Mouse (Mus musculus) kidney, embryonic 15.5 days (tissue): ENCODE data around the gene Gpn2. TPM values are rescaled to one million over a fixed set of nuclear protein-coding genes. Genes with fewer than 3 reads are reported as not detected.

Source experiments
- ATAC-seq: fragments of 200-750 bp; cut with Nextera tagmentation; replicated peaks from 2 replicates; pipeline ENCODE4 v1.8.0; 2017; ENCODE audit warnings: moderate TSS enrichment; ENCODE audit not compliant: low FRiP score
- H3K27ac ChIP-seq: fragments of 300-500 bp; sonication (generic); 2 replicates; pipeline ENCODE4 v1.5.1; 2015; ENCODE audit warnings: mild to moderate bottlenecking, inconsistent platforms
- H3K27me3 ChIP-seq: fragments of 300-500 bp; sonication (generic); 2 replicates; pipeline ENCODE4 v1.6.1; 2015; ENCODE audit warnings: inconsistent platforms
- H3K36me3 ChIP-seq: fragments of 300-500 bp; sonication (generic); 2 replicates; pipeline ENCODE4 v1.6.1; 2015; ENCODE audit warnings: inconsistent platforms
- H3K4me1 ChIP-seq: fragments of 300-500 bp; sonication (generic); 2 replicates; pipeline ENCODE4 v1.6.1; 2015; ENCODE audit warnings: inconsistent platforms
- H3K4me2 ChIP-seq: fragments of 300-500 bp; sonication (generic); 2 replicates; pipeline ENCODE4 v1.6.1; 2015; ENCODE audit warnings: moderate library complexity, mild to moderate bottlenecking, inconsistent platforms
- H3K4me3 ChIP-seq: fragments of 300-500 bp; sonication (generic); replicated peaks from 2 replicates; pipeline ENCODE4 v1.5.1; 2015; ENCODE audit warnings: mild to moderate bottlenecking, inconsistent platforms
- H3K9ac ChIP-seq: fragments of 300-500 bp; sonication (generic); 2 replicates; pipeline ENCODE4 v1.6.1; 2015; ENCODE audit warnings: mild to moderate bottlenecking, inconsistent platforms
- H3K9me3 ChIP-seq: fragments of 300-500 bp; sonication (generic); replicated peaks from 2 replicates; pipeline ENCODE4 v1.6.1; 2016; ENCODE audit warnings: inconsistent platforms
- WGBS: fragments of 180-500 bp; shearing (Covaris S2); methylation state at CpG from one replicate; pipeline ENCODE4 v1.1.7; 2015; ENCODE audit warnings: mixed read lengths; 5-methylcytosine and 5-hydroxymethylcytosine counted together
- polyA plus RNA-seq: library from polyadenylated mRNA; unstranded; fragments of >200 nt; fragmentation: Nextera tagmentation; extraction: Ambion mirVana; gene quantifications from 2 replicates; pipeline ENCODE4 v1.2.1, GENCODE M21; 2015

Gpn2 gene
- polyA plus RNA-seq, 1 experiment from 2014 or later, result 20.3 TPM

- Histone ChIP-seq H3K36me3 (peaks cover 10% of the 10 kb centered on the region), H3K9me3 (no peaks in the 10 kb centered on the region), H3K27me3 (peaks cover 41% of the 10 kb centered on the region), H3K4me1 (peaks cover 33% of the 10 kb centered on the region), H3K4me2 (peak overlapping the region; percentile 94), H3K4me3 (peak overlapping the region; percentile 59), H3K9ac (peak overlapping the region; percentile 51), H3K27ac (peak overlapping the region; percentile 75; the same call in 1 of the 2 replicates)
- 14% methylated on average over 7 of the region's 7 CpGs for WGBS
- ATAC-seq, result no peak
These were observed 15.0 kb downstream of the Gpn2 start for GRCm38 (mm10) chr4:133599116-133599515.

DNA sequence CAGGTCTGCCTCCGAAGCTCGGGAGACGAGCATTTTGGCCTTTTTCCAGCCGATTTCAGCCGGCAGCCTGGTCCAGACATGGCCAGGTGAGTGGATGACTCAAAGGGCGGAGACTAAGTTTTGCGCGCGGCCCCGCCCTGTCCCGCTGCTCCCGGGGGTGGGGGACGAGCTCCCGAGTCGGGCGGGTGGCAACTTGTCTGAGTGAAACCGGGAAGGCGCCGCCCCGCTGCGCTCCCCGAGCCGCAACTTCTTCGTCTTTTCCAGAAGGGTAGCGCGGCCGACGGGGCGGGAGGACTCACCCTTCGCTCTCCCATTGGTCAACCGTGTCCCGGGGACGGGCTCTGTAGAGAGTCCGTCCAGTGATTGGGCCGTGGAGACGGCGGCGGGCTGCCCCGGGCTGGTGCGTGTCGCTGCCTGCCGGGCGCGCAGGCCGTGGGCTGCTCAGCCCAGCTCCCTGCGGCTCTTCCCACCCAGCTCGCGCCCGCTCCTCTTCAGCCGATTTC, 15.5 kb downstream of the Gpn2 start:
- Histone ChIP-seq H3K4me1 (peaks cover 33% of the 10 kb centered on the region), H3K4me3 (peak overlapping the region; percentile 59), H3K4me2 (peak overlapping the region; percentile 94), H3K36me3 (peaks cover 13% of the 10 kb centered on the region), H3K27ac (peak overlapping the region; percentile 75; the same call in 1 of the 2 replicates), H3K9ac (peak overlapping the region; percentile 51), H3K9me3 (no peaks in the 10 kb centered on the region), H3K27me3 (peaks cover 41% of the 10 kb centered on the region)
- peak; percentile 95 for ATAC-seq
- WGBS, result under 1% methylated on average over 50 of the region's 50 CpGs

DNA sequence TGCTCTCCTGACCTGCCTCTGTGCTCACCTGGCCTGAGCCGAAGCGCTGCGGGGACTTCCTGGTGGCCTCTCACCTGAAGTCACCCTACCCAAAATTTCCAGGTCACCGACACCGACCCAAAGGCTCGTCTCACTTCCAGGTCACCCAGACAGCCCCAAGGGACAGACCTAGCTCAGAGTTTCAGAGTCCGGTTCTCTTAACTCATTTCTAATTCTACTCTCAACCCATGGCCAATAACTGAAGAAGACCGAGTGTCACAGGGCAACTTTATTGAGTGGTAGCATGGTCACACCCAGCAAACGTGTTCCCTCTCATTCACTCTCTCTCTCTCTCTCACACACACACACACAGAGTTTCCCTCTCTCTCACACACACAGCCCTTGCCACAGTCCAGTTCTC, 16.1 kb downstream of the Gpn2 start:
- H3K4me1 ChIP-seq, result peaks cover 34% of the 10 kb centered on the region
- peak overlapping the region; percentile 51 for H3K9ac ChIP-seq
- ATAC-seq, result no peak
- H3K4me2 ChIP-seq, result peak overlapping the region; percentile 94
- H3K27me3 ChIP-seq, result peaks cover 41% of the 10 kb centered on the region
- peaks cover 20% of the 10 kb centered on the region for H3K36me3 ChIP-seq
- H3K9me3 ChIP-seq, result no peaks in the 10 kb centered on the region
- H3K27ac ChIP-seq, result peak overlapping the region; percentile 15; the same call in 1 of the 2 replicates
- 11% methylated on average over 9 of the region's 9 CpGs for WGBS
- peak overlapping the region; percentile 59 for H3K4me3 ChIP-seq

DNA sequence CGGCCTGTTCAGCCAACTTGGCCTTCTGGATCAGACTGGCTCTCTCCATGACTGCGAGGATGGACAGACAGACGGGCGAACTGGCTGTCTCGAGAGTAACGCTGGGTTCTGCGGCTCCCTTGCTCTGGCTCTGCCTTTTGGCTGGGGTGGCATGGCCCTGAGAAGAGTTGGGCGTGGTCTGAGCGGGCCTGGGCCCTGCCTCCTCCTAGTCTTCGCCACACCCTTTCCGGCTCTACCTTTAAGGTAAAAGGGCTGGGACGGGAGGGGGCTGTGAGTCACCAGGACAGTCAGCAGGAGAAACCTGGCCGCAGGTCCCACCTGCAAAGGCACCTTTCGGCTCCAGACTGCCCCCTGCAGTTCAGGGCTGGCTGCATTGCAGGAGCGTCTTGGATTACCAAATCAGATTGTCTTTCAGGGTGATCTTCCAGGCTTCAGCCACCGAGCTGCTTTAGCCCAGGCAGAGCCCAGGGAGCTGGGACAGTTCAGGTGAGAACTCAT, 17.6 kb downstream of the Gpn2 start, which contains the start of gene Sfn:
TSS of gene Sfn (minus strand) at position 448 of the 498 bp plus-strand sequence.
- H3K27me3 ChIP-seq, result peaks cover 41% of the 10 kb centered on the region
- H3K9ac ChIP-seq, result 0 out of 2 replicates have a peak within 1 kb of the TSS, but pooled peaks have one; percentile 24
- ATAC-seq, result peak; percentile 46
- H3K4me2 ChIP-seq, result peak within 1 kb of the TSS; percentile 94
- no peaks in the 10 kb centered on the region for H3K9me3 ChIP-seq
- no peak within 1 kb of the TSS for H3K27ac ChIP-seq
- WGBS, result 3% methylated on average over 16 of the region's 16 CpGs
- H3K4me3 ChIP-seq, result peak within 1 kb of the TSS; percentile 33
- peaks cover 43% of the 10 kb centered on the region for H3K4me1 ChIP-seq
- peaks cover 34% of the 10 kb centered on the region for H3K36me3 ChIP-seq

DNA sequence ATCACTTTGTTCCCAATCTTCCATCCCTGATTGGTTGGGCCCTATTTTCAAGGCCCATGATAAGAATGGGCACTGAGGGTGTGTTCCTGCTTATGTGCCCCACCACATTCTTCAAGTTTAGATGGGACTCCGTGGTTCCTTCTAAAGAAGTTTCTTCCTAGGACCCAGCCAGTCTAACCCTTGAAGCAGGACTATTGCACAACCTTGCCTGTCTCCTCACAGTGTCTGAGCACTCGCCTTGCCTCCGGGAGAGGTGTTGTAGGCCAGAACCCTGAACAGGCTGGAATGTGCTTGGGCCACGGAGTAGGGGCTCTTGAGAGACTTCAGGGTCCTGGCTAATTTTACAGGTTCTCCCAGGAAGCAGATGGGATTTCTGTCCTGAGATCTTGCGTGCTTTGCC, 18.9 kb downstream of the Gpn2 start:
- no peak overlapping the region for H3K27ac ChIP-seq
- H3K9ac ChIP-seq, result no peak overlapping the region
- peaks cover 41% of the 10 kb centered on the region for H3K27me3 ChIP-seq
- H3K9me3 ChIP-seq, result no peaks in the 10 kb centered on the region
- H3K4me2 ChIP-seq, result no peak overlapping the region
- no peak overlapping the region for H3K4me3 ChIP-seq
- no peak for ATAC-seq
- WGBS, result 89% methylated on average over 5 of the region's 5 CpGs
- H3K36me3 ChIP-seq, result peaks cover 47% of the 10 kb centered on the region
- H3K4me1 ChIP-seq, result peaks cover 43% of the 10 kb centered on the region

- Histone ChIP-seq H3K9ac (no peak overlapping the region), H3K27me3 (peaks cover 34% of the 10 kb centered on the region), H3K4me2 (no peak overlapping the region), H3K27ac (no peak overlapping the region), H3K36me3 (peaks cover 58% of the 10 kb centered on the region), H3K9me3 (no peaks in the 10 kb centered on the region), H3K4me3 (no peak overlapping the region), H3K4me1 (peaks cover 32% of the 10 kb centered on the region)
- WGBS, result 86% methylated on average over 7 of the region's 7 CpGs
- no peak for ATAC-seq
These were observed 20.0 kb downstream of the Gpn2 start for GRCm38 (mm10) chr4:133604175-133604574.

GRCm38 (mm10) chr4:133604856-133605255, 20.7 kb downstream of the Gpn2 start:
- no peak for ATAC-seq
- H3K9ac ChIP-seq, result no peak overlapping the region
- WGBS, result 61% methylated on average over 6 of the region's 6 CpGs
- peaks cover 59% of the 10 kb centered on the region for H3K36me3 ChIP-seq
- no peak overlapping the region for H3K4me3 ChIP-seq
- H3K9me3 ChIP-seq, result no peaks in the 10 kb centered on the region
- 0 out of 2 replicates have a peak overlapping the region, but pooled peaks have one; percentile 54 for H3K27ac ChIP-seq
- peaks cover 33% of the 10 kb centered on the region for H3K27me3 ChIP-seq
- peaks cover 25% of the 10 kb centered on the region for H3K4me1 ChIP-seq
- no peak overlapping the region for H3K4me2 ChIP-seq

DNA sequence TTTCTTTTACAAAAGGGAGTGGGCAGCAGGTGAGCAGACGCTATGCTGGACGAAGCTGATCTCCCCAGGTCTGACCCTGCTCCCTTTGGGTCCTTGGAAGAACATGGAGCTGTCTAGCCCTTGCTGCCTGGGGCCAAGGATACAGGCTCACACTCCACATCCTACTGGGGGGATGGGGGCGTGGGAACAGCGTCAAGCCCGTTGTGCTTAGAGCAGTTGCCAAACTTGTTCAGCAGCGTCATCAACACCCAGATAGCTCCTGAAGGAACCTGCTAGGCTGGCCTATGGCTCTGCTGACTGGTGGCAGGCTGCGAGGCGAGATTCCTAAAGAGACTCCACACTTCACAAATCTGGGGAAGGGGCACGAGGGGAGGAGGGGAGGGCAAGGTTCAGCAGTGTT, 21.2 kb downstream of the Gpn2 start:
- Histone ChIP-seq H3K27me3 (peaks cover 28% of the 10 kb centered on the region), H3K4me1 (peaks cover 20% of the 10 kb centered on the region), H3K4me2 (no peak overlapping the region), H3K9ac (no peak overlapping the region), H3K9me3 (no peaks in the 10 kb centered on the region), H3K4me3 (no peak overlapping the region), H3K27ac (peak overlapping the region; percentile 54), H3K36me3 (peaks cover 64% of the 10 kb centered on the region)
- WGBS, result 59% methylated on average over 9 of the region's 9 CpGs
- no peak for ATAC-seq

DNA sequence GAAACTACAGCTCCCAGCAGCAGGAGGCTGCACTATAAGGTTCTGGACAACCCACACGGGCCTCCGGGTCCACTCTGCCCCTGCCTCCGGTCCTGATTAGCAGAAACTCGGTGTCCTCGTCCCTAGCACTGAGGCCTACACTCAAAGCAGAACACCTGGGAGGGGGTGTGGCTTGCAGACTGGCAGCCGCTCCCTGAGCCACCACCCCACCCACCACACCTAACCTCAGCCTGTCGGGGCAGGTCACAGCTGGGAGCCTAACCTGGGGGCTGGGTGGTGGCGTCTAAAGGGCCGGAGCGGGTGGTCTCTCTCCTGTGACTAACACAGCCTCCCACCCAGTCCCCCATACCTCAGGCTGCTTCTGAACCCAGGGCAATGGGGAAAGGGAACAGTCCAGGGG, 23.1 kb downstream of the Gpn2 start:
- Histone ChIP-seq H3K27ac (no peak overlapping the region), H3K9me3 (peaks cover 4% of the 10 kb centered on the region; the same call in 1 of the 2 replicates), H3K9ac (no peak overlapping the region), H3K4me1 (peaks cover 9% of the 10 kb centered on the region; the same call in 1 of the 2 replicates), H3K4me3 (no peak overlapping the region), H3K27me3 (peaks cover 12% of the 10 kb centered on the region), H3K4me2 (no peak overlapping the region), H3K36me3 (peaks cover 81% of the 10 kb centered on the region)
- no peak for ATAC-seq
- WGBS, result 84% methylated on average over 10 of the region's 10 CpGs

- Histone ChIP-seq H3K4me1 (peaks cover 9% of the 10 kb centered on the region; the same call in 1 of the 2 replicates), H3K9me3 (peaks cover 4% of the 10 kb centered on the region; the same call in 1 of the 2 replicates), H3K36me3 (peaks cover 89% of the 10 kb centered on the region), H3K27me3 (no peaks in the 10 kb centered on the region), H3K4me3 (no peak overlapping the region), H3K4me2 (no peak overlapping the region), H3K27ac (no peak overlapping the region), H3K9ac (no peak overlapping the region)
- ATAC-seq, result peak; percentile 46; the same call in 1 of the 2 replicates
- 21% methylated on average over 6 of the region's 6 CpGs for WGBS
These were observed 25.6 kb downstream of the Gpn2 start for GRCm38 (mm10) chr4:133609719-133610118.

- Histone ChIP-seq H3K36me3 (peaks cover 82% of the 10 kb centered on the region), H3K4me2 (no peak overlapping the region), H3K27ac (no peak overlapping the region), H3K9ac (no peak overlapping the region), H3K4me1 (peaks cover 3% of the 10 kb centered on the region; the same call in 1 of the 2 replicates), H3K9me3 (peaks cover 4% of the 10 kb centered on the region; the same call in 1 of the 2 replicates), H3K27me3 (no peaks in the 10 kb centered on the region), H3K4me3 (no peak overlapping the region)
- ATAC-seq, result no peak
- 96% methylated on average over 5 of the region's 5 CpGs for WGBS
These were observed 27.7 kb downstream of the Gpn2 start for GRCm38 (mm10) chr4:133611815-133612214.

- 96% methylated on average over 7 of the region's 7 CpGs for WGBS
- peaks cover 3% of the 10 kb centered on the region; the same call in 1 of the 2 replicates for H3K4me1 ChIP-seq
These were observed 28.3 kb downstream of the Gpn2 start for GRCm38 (mm10) chr4:133612416-133612815.

More at GRCm38 (mm10) chr4:133612416-133612815, 28.3 kb downstream of the Gpn2 start:
- Histone ChIP-seq H3K36me3 (peaks cover 76% of the 10 kb centered on the region), H3K9me3 (peaks cover 4% of the 10 kb centered on the region; the same call in 1 of the 2 replicates), H3K27ac (no peak overlapping the region), H3K9ac (no peak overlapping the region), H3K27me3 (no peaks in the 10 kb centered on the region), H3K4me3 (no peak overlapping the region), H3K4me2 (no peak overlapping the region)
- no peak for ATAC-seq
